Mouse (Mus musculus) kidney, embryonic 16.5 days (tissue): ENCODE data around the gene Cd82. TPM values are rescaled to one million over a fixed set of nuclear protein-coding genes. Genes with fewer than 3 reads are reported as not detected.
A peak's percentile ranks its signal among the peaks of the same experiment; 100 is the strongest.

Experiments used
- ATAC-seq: fragments of 200-750 bp; cut with Nextera tagmentation; 2 replicates; pipeline ENCODE4 v1.8.0; 2017; ENCODE audit warnings: moderate TSS enrichment; ENCODE audit not compliant: low FRiP score, low TSS enrichment
- H3K27ac ChIP-seq: fragments of 300-500 bp; sonication (generic); 2 replicates; pipeline ENCODE4 v1.5.1; 2014; ENCODE audit warnings: low read length
- H3K27me3 ChIP-seq: fragments of 300-500 bp; sonication (generic); 2 replicates; pipeline ENCODE4 v1.6.1; 2014; ENCODE audit warnings: low read length, control low read depth, mixed read lengths; ENCODE audit not compliant: insufficient read depth
- H3K36me3 ChIP-seq: fragments of 300-500 bp; sonication (generic); 2 replicates; pipeline ENCODE4 v1.6.1; 2014; ENCODE audit warnings: low read length, control low read depth, mixed read lengths; ENCODE audit not compliant: insufficient read depth
- H3K4me1 ChIP-seq: fragments of 300-500 bp; sonication (generic); 2 replicates; pipeline ENCODE4 v1.6.1; 2014; ENCODE audit warnings: low read length, control low read depth, mixed read lengths; ENCODE audit not compliant: insufficient read depth
- H3K4me2 ChIP-seq: fragments of 300-500 bp; sonication (generic); replicated peaks from 2 replicates; pipeline ENCODE4 v1.6.1; 2014; ENCODE audit warnings: low read depth, low read length
- H3K4me3 ChIP-seq: fragments of 300-500 bp; sonication (generic); 2 replicates; pipeline ENCODE4 v1.5.1; 2014; ENCODE audit warnings: mild to moderate bottlenecking, low read length
- H3K9ac ChIP-seq: fragments of 300-500 bp; sonication (generic); replicated peaks from 2 replicates; pipeline ENCODE4 v1.6.1; 2014; ENCODE audit warnings: low read length
- H3K9me3 ChIP-seq: fragments of 300-500 bp; sonication (generic); 2 replicates; pipeline ENCODE4 v1.6.1; 2016; ENCODE audit warnings: low read length, control low read depth
- WGBS: fragments of 180-500 bp; shearing (Covaris S2); extraction: QIAGEN DNeasy Blood & Tissue Kit; methylation state at CpG from one replicate; pipeline ENCODE4 v1.1.7; 2014; 5-methylcytosine and 5-hydroxymethylcytosine counted together
- polyA plus RNA-seq: library from polyadenylated mRNA; unstranded; fragments of >200 nt; fragmentation: Nextera tagmentation; extraction: Ambion mirVana; gene quantifications from 2 replicates; pipeline ENCODE4 v1.2.1, GENCODE M21; 2015

Cd82 gene
- 64.1 and 71.8 TPM in 2 replicates for polyA plus RNA-seq

- Histone ChIP-seq H3K4me3 (peak within 1 kb of the TSS; percentile 53), H3K4me2 (peak within 1 kb of the TSS; percentile 95), H3K9ac (peak within 1 kb of the TSS; percentile 72), H3K9me3 (no peaks in the 10 kb centered on the region), H3K27me3 (no peaks in the 10 kb centered on the region), H3K4me1 (peaks cover 36% of the 10 kb centered on the region), H3K36me3 (no peaks in the 10 kb centered on the region), H3K27ac (peak within 1 kb of the TSS; percentile 89)
- WGBS, result 2% methylated on average over 20 of the region's 20 CpGs
- ATAC-seq, result peak; percentile 89
These were observed at the start of gene Cd82 for GRCm38 (mm10) chr2:93462760-93463159. Gene Cd82, minus strand, starts transcription at chr2:93463140.

GRCm38 (mm10) chr2:93512130-93512529, 49.2 kb upstream of the Cd82 start:
- no peak overlapping the region for H3K4me2 ChIP-seq
- no peak overlapping the region for H3K9ac ChIP-seq
- H3K27me3 ChIP-seq, result no peaks in the 10 kb centered on the region
- H3K4me1 ChIP-seq, result no peaks in the 10 kb centered on the region
- ATAC-seq, result no peak
- 66% methylated on average over 6 of the region's 7 CpGs for WGBS
- no peaks in the 10 kb centered on the region for H3K36me3 ChIP-seq
- no peak overlapping the region for H3K27ac ChIP-seq
- H3K9me3 ChIP-seq, result no peaks in the 10 kb centered on the region
- H3K4me3 ChIP-seq, result no peak overlapping the region

- H3K9me3 ChIP-seq, result no peaks in the 10 kb centered on the region
- H3K4me1 ChIP-seq, result no peaks in the 10 kb centered on the region
- no peak for ATAC-seq
- no peak overlapping the region for H3K4me3 ChIP-seq
- no peak overlapping the region for H3K4me2 ChIP-seq
- H3K36me3 ChIP-seq, result no peaks in the 10 kb centered on the region
- 85% methylated on average over 1 of the region's 1 CpGs for whole genome bisulfite sequencing
- H3K27me3 ChIP-seq, result no peaks in the 10 kb centered on the region
- no peak overlapping the region for H3K9ac ChIP-seq
- H3K27ac ChIP-seq, result no peak overlapping the region
These were observed 47.9 kb upstream of the Cd82 start for GRCm38 (mm10) chr2:93510839-93511238.

GRCm38 (mm10) chr2:93509777-93510750, 47.1 kb upstream of the Cd82 start:
- Histone ChIP-seq H3K9me3 (no peaks in the 10 kb centered on the region), H3K27me3 (no peaks in the 10 kb centered on the region), H3K27ac (no peak overlapping the region), H3K4me2 (no peak overlapping the region), H3K4me3 (no peak overlapping the region), H3K4me1 (no peaks in the 10 kb centered on the region), H3K36me3 (no peaks in the 10 kb centered on the region), H3K9ac (no peak overlapping the region)
- no peak for ATAC-seq
- 72% methylated on average over 12 of the region's 12 CpGs for WGBS

- H3K27me3 ChIP-seq, result no peaks in the 10 kb centered on the region
- no peak for ATAC-seq
- H3K4me1 ChIP-seq, result no peaks in the 10 kb centered on the region
- H3K4me3 ChIP-seq, result no peak overlapping the region
- no peak overlapping the region for H3K27ac ChIP-seq
- H3K9ac ChIP-seq, result no peak overlapping the region
- WGBS, result 77% methylated on average over 6 of the region's 6 CpGs
- no peaks in the 10 kb centered on the region for H3K9me3 ChIP-seq
- no peak overlapping the region for H3K4me2 ChIP-seq
- no peaks in the 10 kb centered on the region for H3K36me3 ChIP-seq
These were observed 42.2 kb upstream of the Cd82 start for GRCm38 (mm10) chr2:93505091-93505490.

GRCm38 (mm10) chr2:93503353-93503752, 40.4 kb upstream of the Cd82 start:
- ATAC-seq, result no peak

GRCm38 (mm10) chr2:93501303-93501702, 38.4 kb upstream of the Cd82 start:
- ATAC-seq, result no peak
- Histone ChIP-seq H3K4me3 (no peak overlapping the region), H3K9ac (no peak overlapping the region), H3K27ac (no peak overlapping the region), H3K4me2 (no peak overlapping the region), H3K4me1 (no peaks in the 10 kb centered on the region), H3K9me3 (no peaks in the 10 kb centered on the region), H3K36me3 (no peaks in the 10 kb centered on the region), H3K27me3 (no peaks in the 10 kb centered on the region)
- WGBS, result 37% methylated on average over 10 of the region's 10 CpGs

More at GRCm38 (mm10) chr2:93503353-93503752, 40.4 kb upstream of the Cd82 start:
- Histone ChIP-seq H3K4me1 (no peaks in the 10 kb centered on the region), H3K4me2 (no peak overlapping the region), H3K27ac (no peak overlapping the region), H3K9me3 (no peaks in the 10 kb centered on the region), H3K4me3 (no peak overlapping the region), H3K36me3 (no peaks in the 10 kb centered on the region), H3K9ac (no peak overlapping the region), H3K27me3 (no peaks in the 10 kb centered on the region)
- WGBS, result 58% methylated on average over 4 of the region's 4 CpGs

GRCm38 (mm10) chr2:93497221-93497620, 34.3 kb upstream of the Cd82 start:
- 88% methylated on average over 5 of the region's 5 CpGs for WGBS
- Histone ChIP-seq H3K9me3 (no peaks in the 10 kb centered on the region), H3K4me3 (no peak overlapping the region), H3K27ac (no peak overlapping the region), H3K36me3 (no peaks in the 10 kb centered on the region), H3K4me1 (no peaks in the 10 kb centered on the region), H3K27me3 (no peaks in the 10 kb centered on the region), H3K4me2 (no peak overlapping the region), H3K9ac (no peak overlapping the region)
- ATAC-seq, result no peak

GRCm38 (mm10) chr2:93495170-93495569, 32.2 kb upstream of the Cd82 start:
- H3K4me1 ChIP-seq, result no peaks in the 10 kb centered on the region
- ATAC-seq, result no peak
- H3K36me3 ChIP-seq, result no peaks in the 10 kb centered on the region
- no peaks in the 10 kb centered on the region for H3K9me3 ChIP-seq
- WGBS, result 90% methylated on average over 3 of the region's 3 CpGs
- no peak overlapping the region for H3K4me3 ChIP-seq
- H3K27ac ChIP-seq, result no peak overlapping the region
- H3K27me3 ChIP-seq, result peaks cover under 1% of the 10 kb centered on the region; the same call in 1 of the 2 replicates
- H3K4me2 ChIP-seq, result no peak overlapping the region
- H3K9ac ChIP-seq, result no peak overlapping the region

GRCm38 (mm10) chr2:93493541-93493940, 30.6 kb upstream of the Cd82 start:
- no peak for ATAC-seq
- no peak overlapping the region for H3K4me3 ChIP-seq
- 0 out of 2 replicates have a peak, but pooled peaks cover 2% of the 10 kb centered on the region for H3K4me1 ChIP-seq
- no peak overlapping the region for H3K9ac ChIP-seq
- H3K27me3 ChIP-seq, result peaks cover 4% of the 10 kb centered on the region; the same call in 1 of the 2 replicates
- no peak overlapping the region for H3K27ac ChIP-seq
- no peaks in the 10 kb centered on the region for H3K36me3 ChIP-seq
- WGBS, result 79% methylated on average over 3 of the region's 3 CpGs
- H3K9me3 ChIP-seq, result no peaks in the 10 kb centered on the region
- H3K4me2 ChIP-seq, result no peak overlapping the region
